Mouse (Mus musculus): ENCODE measurements around the gene Hspb7.

Gene Hspb7

DNA sequence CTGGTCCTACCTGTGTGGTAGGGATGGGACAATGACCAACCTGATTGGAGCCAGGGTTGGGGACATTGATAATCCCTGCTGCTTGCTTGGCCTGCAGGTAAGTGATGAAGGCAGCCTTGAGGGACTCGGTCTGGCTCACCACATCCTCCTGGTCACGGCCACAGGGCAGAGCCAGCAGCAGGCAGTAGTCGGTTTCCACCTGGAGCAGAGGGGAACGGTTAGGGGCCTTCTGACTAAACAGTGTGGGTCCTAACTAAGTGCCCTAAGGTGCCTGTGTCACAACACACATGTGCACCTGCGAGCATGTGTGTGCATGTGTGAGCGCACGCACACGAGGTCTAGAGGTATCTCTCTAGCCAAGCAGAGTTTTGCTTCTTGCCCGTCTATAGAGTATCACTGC is 48.8 kb downstream of the Hspb7 start:
- DNase-seq (ENCODE audit: low spot score) = no peak

DNA sequence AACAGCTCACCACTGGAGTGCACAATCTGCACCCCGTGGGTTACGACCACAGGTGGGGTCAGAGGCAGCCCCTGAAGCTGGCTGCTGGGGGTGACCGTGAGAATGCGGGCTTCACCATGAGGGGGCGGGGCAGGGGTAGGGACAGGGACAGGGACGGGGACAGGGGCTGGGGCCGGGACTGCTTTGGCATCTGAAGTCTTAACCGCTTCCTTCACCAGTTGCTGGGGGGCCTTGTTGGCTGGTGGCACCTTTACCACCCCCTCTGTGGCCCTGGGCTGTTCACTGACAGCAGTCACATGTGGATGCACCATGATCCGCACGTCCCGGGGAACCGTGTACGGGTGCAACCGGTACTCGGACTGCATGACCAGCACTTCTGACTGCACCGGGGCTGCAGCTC is 50.9 kb downstream of the Hspb7 start:
- no peak for DNase-seq (ENCODE audit: low spot score)

DNA sequence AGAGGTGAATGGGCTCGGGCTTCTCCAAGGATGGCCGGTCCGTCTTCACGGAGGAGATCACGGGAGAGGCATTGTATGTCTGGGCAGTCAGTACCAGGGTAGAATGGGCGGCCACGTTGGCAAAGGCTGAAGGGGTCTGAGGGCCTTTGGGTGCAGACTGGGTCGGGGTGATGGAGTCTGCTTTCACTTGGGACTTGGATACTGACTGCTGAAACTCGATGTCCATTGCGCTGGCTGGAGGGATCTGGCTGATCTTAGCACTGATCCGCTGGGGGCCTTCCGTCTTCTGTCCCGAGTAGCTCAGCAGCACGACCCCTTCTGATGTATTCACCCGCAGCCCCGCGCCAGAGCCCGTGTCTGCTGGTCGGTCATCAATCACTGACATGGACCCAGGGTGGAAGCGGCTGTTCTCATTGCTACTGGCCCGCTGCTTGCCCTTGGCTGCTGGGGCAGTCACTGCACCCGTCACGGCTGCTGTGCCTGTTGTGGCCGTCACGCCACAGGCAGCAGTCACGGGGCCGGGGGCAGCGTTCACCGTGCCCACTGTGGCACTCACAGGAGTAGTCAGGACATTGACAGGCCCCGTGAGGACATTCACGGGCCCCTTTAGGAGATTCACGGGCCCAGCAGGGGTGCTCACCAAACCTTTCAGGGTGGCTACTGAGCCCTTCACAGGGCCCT is 52.2 kb downstream of the Hspb7 start:
- DNase-seq (ENCODE audit: low spot score) = no peak

DNA sequence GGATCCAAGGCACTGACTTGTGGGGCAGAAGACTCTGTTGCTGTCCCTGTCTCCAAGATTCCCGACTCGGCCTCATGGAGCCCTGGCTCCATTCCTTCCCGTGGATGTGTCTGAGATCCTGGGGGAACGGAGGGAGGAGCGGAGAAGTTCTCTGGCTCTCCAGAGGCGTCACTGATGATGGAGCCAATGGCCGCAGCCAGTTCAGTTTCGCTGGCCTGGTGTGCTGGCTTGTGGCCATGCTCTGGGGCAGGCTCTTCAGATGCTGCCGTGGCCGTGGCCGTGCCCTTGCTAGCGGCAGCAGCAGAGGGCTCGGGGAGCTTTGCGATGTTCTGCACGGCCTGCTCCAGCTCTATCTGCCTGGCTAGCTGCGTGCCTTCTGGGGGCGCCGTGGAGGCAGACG is 53.9 kb downstream of the Hspb7 start:
- DNase-seq (ENCODE audit: low spot score) = no peak

Data from MN1 (cell line).